Mouse (Mus musculus) lung, embryonic 16.5 days (tissue): ENCODE data around the gene Olfr738. TPM values are rescaled to one million over a fixed set of nuclear protein-coding genes. Genes with fewer than 3 reads are reported as not detected.

ENCODE experiments used
- ATAC-seq: fragments of 200-750 bp; cut with Nextera tagmentation; 2 replicates; pipeline ENCODE4 v1.8.0; 2017; ENCODE audit warnings: low read depth, mild to moderate bottlenecking, moderate library complexity
- H3K27ac ChIP-seq: fragments of 300-500 bp; sonication (generic); 2 replicates; pipeline ENCODE4 v1.5.1; 2014; ENCODE audit warnings: mild to moderate bottlenecking, control low read depth, low read length
- H3K27me3 ChIP-seq: fragments of 300-500 bp; sonication (generic); 2 replicates; pipeline ENCODE4 v1.6.1; 2014; ENCODE audit warnings: low read depth, low read length, mixed read lengths; ENCODE audit not compliant: control insufficient read depth, insufficient read depth
- H3K36me3 ChIP-seq: fragments of 300-500 bp; sonication (generic); 2 replicates; pipeline ENCODE4 v1.6.1; 2014; ENCODE audit warnings: low read length; ENCODE audit not compliant: control insufficient read depth, insufficient read depth
- H3K4me1 ChIP-seq: fragments of 300-500 bp; sonication (generic); replicated peaks from 2 replicates; pipeline ENCODE4 v1.6.1; 2014; ENCODE audit warnings: low read length, mixed read lengths; ENCODE audit not compliant: control insufficient read depth, insufficient read depth
- H3K4me2 ChIP-seq: fragments of 300-500 bp; sonication (generic); 2 replicates; pipeline ENCODE4 v1.6.1; 2014; ENCODE audit warnings: low read depth, low read length, control low read depth
- H3K4me3 ChIP-seq: fragments of 300-500 bp; sonication (generic); 2 replicates; pipeline ENCODE4 v1.5.1; 2014; ENCODE audit warnings: mild to moderate bottlenecking, low read length, control low read depth
- H3K9ac ChIP-seq: fragments of 300-500 bp; sonication (generic); 2 replicates; pipeline ENCODE4 v1.6.1; 2014; ENCODE audit warnings: low read length, control low read depth
- H3K9me3 ChIP-seq: fragments of 300-500 bp; sonication (generic); 2 replicates; pipeline ENCODE4 v1.6.1; 2016; ENCODE audit warnings: low read length; ENCODE audit not compliant: control insufficient read depth
- WGBS: fragments of 180-500 bp; shearing (Covaris S2); extraction: QIAGEN DNeasy Blood & Tissue Kit; methylation state at CpG from one replicate; pipeline ENCODE4 v1.1.7; 2014; 5-methylcytosine and 5-hydroxymethylcytosine counted together
- polyA plus RNA-seq: library from polyadenylated mRNA; unstranded; fragments of >200 nt; fragmentation: Nextera tagmentation; extraction: Ambion mirVana; gene quantifications from 2 replicates; pipeline ENCODE4 v1.2.1, GENCODE M21; 2015

Olfr738 gene
- polyA plus RNA-seq, result not detected in 2 replicates

GRCm38 (mm10) chr14:50407268-50407667, at the start of gene Olfr738:
TSS of gene Olfr738 (plus strand) at chr14:50407568.
- WGBS, result 58% methylated on average over 1 of the region's 1 CpGs

GRCm38 (mm10) chr14:50357593-50357992, 49.8 kb upstream of the Olfr738 start, which contains the start of gene Tlr11:
TSS of gene Tlr11 (plus strand) at chr14:50357914.
- Histone ChIP-seq H3K27ac (no peak within 1 kb of the TSS), H3K4me1 (no peaks in the 10 kb centered on the region), H3K4me2 (no peak within 1 kb of the TSS), H3K9me3 (no peaks in the 10 kb centered on the region), H3K4me3 (no peak within 1 kb of the TSS), H3K9ac (no peak within 1 kb of the TSS), H3K36me3 (no peaks in the 10 kb centered on the region), H3K27me3 (no peaks in the 10 kb centered on the region)
- 79% methylated on average over 2 of the region's 2 CpGs for WGBS
- no peak for ATAC-seq

More at GRCm38 (mm10) chr14:50407268-50407667, at the start of gene Olfr738:
- Histone ChIP-seq H3K27me3 (no peaks in the 10 kb centered on the region), H3K4me2 (no peak within 1 kb of the TSS), H3K27ac (no peak within 1 kb of the TSS), H3K9ac (no peak within 1 kb of the TSS), H3K36me3 (no peaks in the 10 kb centered on the region), H3K4me3 (no peak within 1 kb of the TSS), H3K9me3 (no peaks in the 10 kb centered on the region), H3K4me1 (no peaks in the 10 kb centered on the region)
- ATAC-seq, result no peak

DNA sequence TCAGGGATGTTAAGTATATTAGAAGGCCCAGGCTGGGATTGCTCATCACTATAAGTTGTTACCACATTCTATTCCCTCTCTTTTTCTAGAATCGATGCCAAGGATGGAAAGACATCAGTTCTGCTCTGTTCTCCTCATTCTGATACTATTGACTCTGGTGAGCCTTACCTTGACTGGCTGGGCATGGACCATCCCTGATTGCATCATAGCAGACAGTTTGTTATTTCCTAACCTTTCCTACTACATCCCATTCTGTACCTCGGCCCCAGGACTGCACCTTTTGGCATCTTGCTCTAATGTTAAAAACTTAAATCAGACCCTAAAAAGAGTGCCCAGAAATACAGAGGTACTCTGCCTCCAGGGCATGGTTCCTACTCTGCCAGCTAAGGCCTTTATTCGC, 46.9 kb upstream of the Olfr738 start:
- H3K4me1 ChIP-seq, result no peaks in the 10 kb centered on the region
- H3K36me3 ChIP-seq, result no peaks in the 10 kb centered on the region
- no peaks in the 10 kb centered on the region for H3K27me3 ChIP-seq
- no peak overlapping the region for H3K9ac ChIP-seq
- H3K4me3 ChIP-seq, result no peak overlapping the region
- H3K27ac ChIP-seq, result no peak overlapping the region
- no peak for ATAC-seq
- 84% methylated on average over 3 of the region's 3 CpGs for WGBS
- no peak overlapping the region for H3K4me2 ChIP-seq
- H3K9me3 ChIP-seq, result no peaks in the 10 kb centered on the region

DNA sequence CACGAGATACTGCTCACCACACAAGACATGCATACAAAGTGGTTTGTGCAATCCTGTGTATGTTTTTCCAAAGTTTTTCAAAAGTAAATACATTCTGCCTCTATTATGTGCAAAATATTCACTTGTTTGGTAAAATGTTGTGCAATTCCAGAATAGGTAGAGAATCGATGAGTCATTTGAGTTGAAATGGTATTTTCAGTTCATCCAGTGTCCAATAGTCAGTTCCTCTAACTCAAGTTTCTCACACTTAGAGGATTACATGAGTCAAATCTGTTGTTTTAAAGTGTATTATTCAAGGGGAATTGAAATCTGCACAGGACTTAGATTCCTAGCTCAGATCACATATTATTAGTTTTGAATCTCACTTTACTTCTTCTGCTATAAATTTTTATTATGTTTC, 43.8 kb upstream of the Olfr738 start:
- no peaks in the 10 kb centered on the region for H3K27me3 ChIP-seq
- 72% methylated on average over 2 of the region's 2 CpGs for WGBS
- no peak overlapping the region for H3K27ac ChIP-seq
- no peaks in the 10 kb centered on the region for H3K9me3 ChIP-seq
- H3K4me1 ChIP-seq, result no peaks in the 10 kb centered on the region
- H3K4me3 ChIP-seq, result no peak overlapping the region
- no peak for ATAC-seq
- no peaks in the 10 kb centered on the region for H3K36me3 ChIP-seq
- no peak overlapping the region for H3K4me2 ChIP-seq
- H3K9ac ChIP-seq, result no peak overlapping the region

DNA sequence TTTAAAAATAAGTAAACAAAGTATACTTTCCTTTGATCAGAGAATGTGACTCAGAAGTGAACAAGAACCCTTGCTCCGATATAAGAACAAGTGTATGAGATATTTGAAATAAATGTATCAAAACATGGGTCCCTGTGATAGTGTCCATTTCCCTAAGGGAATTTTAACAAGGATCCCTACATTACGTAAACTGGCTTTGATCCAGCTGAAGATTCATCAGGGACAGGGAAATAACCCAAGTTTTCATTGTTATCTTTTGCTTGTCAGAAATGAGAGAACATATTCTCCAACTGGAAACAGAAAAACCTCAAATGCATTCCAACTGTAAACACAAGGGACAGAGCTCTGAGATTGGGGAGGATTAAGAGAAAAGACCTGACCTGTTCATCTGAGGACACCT, 26.5 kb upstream of the Olfr738 start, which contains the start of gene Olfr736:
Gene Olfr736 (plus strand): TSS at position 301 of the 400 bp plus-strand sequence.
- 60% methylated on average over 2 of the region's 2 CpGs for WGBS
- no peak within 1 kb of the TSS for H3K9ac ChIP-seq
- H3K27me3 ChIP-seq, result no peaks in the 10 kb centered on the region
- no peaks in the 10 kb centered on the region for H3K9me3 ChIP-seq
- H3K4me1 ChIP-seq, result no peaks in the 10 kb centered on the region
- no peak within 1 kb of the TSS for H3K4me2 ChIP-seq
- H3K27ac ChIP-seq, result no peak within 1 kb of the TSS
- no peak within 1 kb of the TSS for H3K4me3 ChIP-seq
- ATAC-seq, result no peak
- no peaks in the 10 kb centered on the region for H3K36me3 ChIP-seq

GRCm38 (mm10) chr14:50418326-50418725, 11.0 kb downstream of the Olfr738 start, which contains the start of gene Olfr739:
TSS of gene Olfr739 (plus strand) at chr14:50418626.
- 57% methylated on average over 2 of the region's 2 CpGs for WGBS
- no peak within 1 kb of the TSS for H3K4me2 ChIP-seq
- no peak within 1 kb of the TSS for H3K9ac ChIP-seq
- no peak within 1 kb of the TSS for H3K27ac ChIP-seq
- no peaks in the 10 kb centered on the region for H3K4me1 ChIP-seq
- no peaks in the 10 kb centered on the region for H3K36me3 ChIP-seq
- no peaks in the 10 kb centered on the region for H3K27me3 ChIP-seq
- no peak within 1 kb of the TSS for H3K4me3 ChIP-seq
- ATAC-seq, result no peak
- no peaks in the 10 kb centered on the region for H3K9me3 ChIP-seq

DNA sequence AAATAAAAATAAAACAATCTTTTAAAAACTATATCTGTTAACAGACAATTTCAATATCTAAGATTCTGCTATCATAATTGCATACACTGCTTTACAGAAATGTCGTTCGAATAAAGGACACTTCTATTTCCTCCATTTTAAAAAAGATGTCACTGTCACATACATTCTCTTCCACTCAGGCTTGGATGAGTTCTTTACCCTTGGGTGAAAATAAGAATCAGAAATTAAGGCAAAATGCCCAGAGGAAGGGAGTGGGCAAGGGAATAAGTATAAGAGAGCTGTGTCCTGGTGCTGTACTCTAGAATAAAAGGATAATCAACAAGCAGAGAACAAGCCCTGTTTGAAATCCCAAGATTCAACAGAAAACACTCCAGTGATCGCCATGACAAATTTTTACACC, 37.9 kb downstream of the Olfr738 start, which contains the start of gene Olfr740:
Gene Olfr740 (plus strand): TSS at position 301 of the 400 bp plus-strand sequence.
- 78% methylated on average over 3 of the region's 3 CpGs for WGBS
- Histone ChIP-seq H3K9ac (no peak within 1 kb of the TSS), H3K4me3 (no peak within 1 kb of the TSS), H3K4me1 (no peaks in the 10 kb centered on the region), H3K4me2 (no peak within 1 kb of the TSS), H3K36me3 (no peaks in the 10 kb centered on the region), H3K27ac (no peak within 1 kb of the TSS), H3K27me3 (no peaks in the 10 kb centered on the region), H3K9me3 (no peaks in the 10 kb centered on the region)
- ATAC-seq, result no peak

Other genes with a start within 250 kb of the Olfr738 start
- not detected in 2 replicates for gene Olfr730, start 219.4 kb upstream of the Olfr738 start, polyA plus RNA-seq
- gene Olfr731, start 165.7 kb upstream of the Olfr738 start, polyA plus RNA-seq, result not detected in 2 replicates
- not detected in 2 replicates for gene Olfr732, start 123.4 kb upstream of the Olfr738 start, polyA plus RNA-seq
- not detected in 2 replicates for gene Olfr733, start 106.0 kb upstream of the Olfr738 start, polyA plus RNA-seq
- gene Olfr734, start 80.8 kb upstream of the Olfr738 start, polyA plus RNA-seq, result not detected in 2 replicates
- gene Olfr735, start 58.7 kb upstream of the Olfr738 start, polyA plus RNA-seq, result not detected in 2 replicates
- not detected in 2 replicates for gene Tlr11, start 49.7 kb upstream of the Olfr738 start, polyA plus RNA-seq
- not detected in 2 replicates for gene Olfr736, start 26.4 kb upstream of the Olfr738 start, polyA plus RNA-seq
- gene Olfr739, start 11.1 kb downstream of the Olfr738 start, polyA plus RNA-seq, result not detected in 2 replicates
- gene Olfr740, start 38.0 kb downstream of the Olfr738 start, polyA plus RNA-seq, result not detected in 2 replicates
- not detected in 2 replicates for gene Olfr741, start 65.2 kb downstream of the Olfr738 start, polyA plus RNA-seq
- gene Olfr742, start 96.0 kb downstream of the Olfr738 start, polyA plus RNA-seq, result not detected in 2 replicates
- gene Olfr743, start 114.3 kb downstream of the Olfr738 start, polyA plus RNA-seq, result not detected in 2 replicates
- gene Olfr744, start 207.3 kb downstream of the Olfr738 start, polyA plus RNA-seq, result not detected in 2 replicates
- gene Olfr745, start 231.8 kb downstream of the Olfr738 start, polyA plus RNA-seq, result not detected in 2 replicates
- not detected in 2 replicates for gene Olfr746, start 239.5 kb downstream of the Olfr738 start, polyA plus RNA-seq